Mouse (Mus musculus) MEL (cell line): Measurements from ENCODE around the gene Col2a1. TPM values are rescaled to one million over a fixed set of nuclear protein-coding genes. Genes with fewer than 3 reads are reported as not detected.

ENCODE experiments used
- DNase-seq: peaks from one replicate; pipeline ENCODE4 v3.0.0; 2011; ENCODE audit warnings: low read depth, low spot score
- H3K27ac ChIP-seq: 2 replicates; pipeline ENCODE4 v1.5.1; 2012; ENCODE audit warnings: low read depth, mild to moderate bottlenecking, control low read depth, low read length, moderate library complexity; ENCODE audit not compliant: control insufficient read depth
- H3K27me3 ChIP-seq, 2 experiments: fragments of 150-350 bp in 1 of 2; sonication (generic) in 1 of 2; 2 replicates each; pipeline ENCODE4 v1.6.1; 2012; ENCODE audit warnings: low read length in 2 of 2, mild to moderate bottlenecking in 2 of 2, improper control_type of control experiment in 1 of 2, moderate library complexity in 1 of 2; ENCODE audit not compliant: insufficient read depth in 2 of 2, control insufficient read depth in 1 of 2
- H3K36me3 ChIP-seq, 2 experiments: 2 replicates each; pipeline ENCODE4 v1.6.1; 2012 to 2014; ENCODE audit warnings: low read length in 2 of 2, improper control_type of control experiment in 1 of 2, inconsistent platforms in 1 of 2, mild to moderate bottlenecking in 1 of 2; ENCODE audit not compliant: insufficient read depth in 2 of 2, control insufficient read depth in 1 of 2
- H3K4me1 ChIP-seq, 2 experiments: fragments of 150-350 bp in 1 of 2; sonication (generic) in 1 of 2; 2 replicates each; pipeline ENCODE4 v1.6.1; 2012; ENCODE audit warnings: low read length in 2 of 2, improper control_type of control experiment in 1 of 2, mild to moderate bottlenecking in 1 of 2; ENCODE audit not compliant: insufficient read depth in 2 of 2, control insufficient read depth in 1 of 2
- H3K4me3 ChIP-seq, 2 experiments: fragments of 150-350 bp in 1 of 2; sonication (generic) in 1 of 2; 2 replicates each; pipeline ENCODE4 v1.5.1; 2012; ENCODE audit warnings: low read depth in 2 of 2, low read length in 2 of 2, mild to moderate bottlenecking in 2 of 2, moderate library complexity in 2 of 2, control low read depth in 1 of 2, improper control_type of control experiment in 1 of 2; ENCODE audit not compliant: control insufficient read depth in 1 of 2, insufficient read depth in 1 of 2
- H3K79me2 ChIP-seq: 2 replicates; pipeline ENCODE4 v1.6.1; 2012; ENCODE audit warnings: mild to moderate bottlenecking, low read length, moderate library complexity; ENCODE audit not compliant: control insufficient read depth, poor library complexity, insufficient read depth
- H3K9ac ChIP-seq: 2 replicates; pipeline ENCODE4 v1.6.1; 2012; ENCODE audit warnings: low read depth, mild to moderate bottlenecking, control low read depth, low read length, moderate library complexity; ENCODE audit not compliant: control insufficient read depth, poor library complexity, severe bottlenecking
- H3K9me3 ChIP-seq: fragments of 150-350 bp; sonication (generic); replicated peaks from 2 replicates; pipeline ENCODE4 v1.6.1; 2012; ENCODE audit warnings: mild to moderate bottlenecking, low read length, improper control_type of control experiment, moderate library complexity; ENCODE audit not compliant: insufficient read depth
- BHLHE40 ChIP-seq: IDR thresholded peaks from 2 replicates; pipeline ENCODE4 v1.6.1; 2012; ENCODE audit warnings: low read depth, mild to moderate bottlenecking, inconsistent platforms, low read length, improper control_type of control experiment, borderline replicate concordance
- CTCF ChIP-seq, 3 experiments: IDR thresholded peaks in 2 of 3; conservative IDR thresholded peaks in 1 of 3; 2 replicates each; pipeline ENCODE4 v1.5.1; 2011 to 2012; ENCODE audit warnings: low read length in 3 of 3, low read depth in 2 of 3, mild to moderate bottlenecking in 2 of 3, improper control_type of control experiment in 1 of 3, inconsistent platforms in 1 of 3, mixed read lengths in 1 of 3, moderate library complexity in 1 of 3; ENCODE audit not compliant: control insufficient read depth in 1 of 3, insufficient read depth in 1 of 3, poor library complexity in 1 of 3, severe bottlenecking in 1 of 3
- EP300 ChIP-seq, 2 experiments: IDR thresholded peaks; 2 replicates each; pipeline ENCODE4 v1.6.1; 2011; ENCODE audit warnings: improper control_type of control experiment in 2 of 2, low read length in 2 of 2, low read depth in 1 of 2, mild to moderate bottlenecking in 1 of 2
- ETS1 ChIP-seq: IDR thresholded peaks from 2 replicates; pipeline ENCODE4 v1.6.1; 2012; ENCODE audit warnings: low read depth, mild to moderate bottlenecking, inconsistent platforms, low read length, improper control_type of control experiment, moderate library complexity
- GABPA ChIP-seq: IDR thresholded peaks from 2 replicates; pipeline ENCODE4 v1.6.1; 2012; ENCODE audit warnings: low read depth, mild to moderate bottlenecking, inconsistent platforms, low read length, improper control_type of control experiment, moderate library complexity
- GATA1 ChIP-seq: IDR thresholded peaks from 2 replicates; pipeline ENCODE4 v1.6.1; 2011; ENCODE audit warnings: low read depth, low read length, improper control_type of control experiment
- KAT2A ChIP-seq: conservative IDR thresholded peaks from 2 replicates; pipeline ENCODE4 v1.6.1; 2012; ENCODE audit warnings: low read depth, low read length, improper control_type of control experiment, inconsistent platforms
- MAFK ChIP-seq: IDR thresholded peaks from 2 replicates; pipeline ENCODE4 v1.6.1; 2011; ENCODE audit warnings: low read depth, mild to moderate bottlenecking, low read length, improper control_type of control experiment, borderline replicate concordance
- MAX ChIP-seq: IDR thresholded peaks from 2 replicates; pipeline ENCODE4 v1.6.1; 2011; ENCODE audit warnings: low read length, improper control_type of control experiment
- MAZ ChIP-seq: IDR thresholded peaks from 2 replicates; pipeline ENCODE4 v1.6.1; 2012; ENCODE audit warnings: low read depth, mild to moderate bottlenecking, inconsistent platforms, low read length, improper control_type of control experiment
- MXI1 ChIP-seq: IDR thresholded peaks from 2 replicates; pipeline ENCODE4 v1.6.1; 2011; ENCODE audit warnings: mild to moderate bottlenecking, low read depth, low read length, improper control_type of control experiment
- MYB ChIP-seq: IDR thresholded peaks from 2 replicates; pipeline ENCODE4 v1.6.1; 2011; ENCODE audit warnings: mild to moderate bottlenecking, low read depth, low read length, improper control_type of control experiment
- MYC ChIP-seq: IDR thresholded peaks from 2 replicates; pipeline ENCODE4 v1.6.1; 2011; ENCODE audit warnings: low read depth, mild to moderate bottlenecking, low read length, improper control_type of control experiment, moderate library complexity
- NELFE ChIP-seq: IDR thresholded peaks from 2 replicates; pipeline ENCODE4 v1.6.1; 2011; ENCODE audit warnings: low read depth, low read length, improper control_type of control experiment
- NRF1 ChIP-seq: IDR thresholded peaks from 2 replicates; pipeline ENCODE4 v1.6.1; 2014; ENCODE audit warnings: low read depth, mild to moderate bottlenecking, inconsistent platforms, low read length, improper control_type of control experiment, moderate library complexity; ENCODE audit not compliant: poor library complexity, insufficient read depth, severe bottlenecking
- POLR2A ChIP-seq, 2 experiments: IDR thresholded peaks; 2 replicates each; pipeline ENCODE4 v1.6.1; 2011 to 2012; ENCODE audit warnings: low read length in 2 of 2, mild to moderate bottlenecking in 2 of 2, control low read depth in 1 of 2, improper control_type of control experiment in 1 of 2, low read depth in 1 of 2, moderate library complexity in 1 of 2; ENCODE audit not compliant: control insufficient read depth in 1 of 2, insufficient read depth in 1 of 2, poor library complexity in 1 of 2
- POLR2AphosphoS2 ChIP-seq: IDR thresholded peaks from 2 replicates; pipeline ENCODE4 v1.6.1; 2011; ENCODE audit warnings: low read length, improper control_type of control experiment
- POLR2AphosphoS5 ChIP-seq: IDR thresholded peaks from 2 replicates; pipeline ENCODE4 v1.6.1; 2012; ENCODE audit warnings: low read depth, borderline replicate concordance, mild to moderate bottlenecking, inconsistent platforms, low read length, moderate library complexity, mixed read lengths
- RAD21 ChIP-seq: IDR thresholded peaks from 2 replicates; pipeline ENCODE4 v1.6.1; 2011; ENCODE audit warnings: mild to moderate bottlenecking, low read depth, low read length, improper control_type of control experiment
- RCOR1 ChIP-seq: IDR thresholded peaks from 2 replicates; pipeline ENCODE4 v1.6.1; 2012; ENCODE audit warnings: low read depth, mild to moderate bottlenecking, inconsistent platforms, low read length, improper control_type of control experiment
- SIN3A ChIP-seq: IDR thresholded peaks from 2 replicates; pipeline ENCODE4 v1.6.1; 2012; ENCODE audit warnings: low read length, improper control_type of control experiment, inconsistent platforms
- TAL1 ChIP-seq: IDR thresholded peaks from 2 replicates; pipeline ENCODE4 v1.6.1; 2012; ENCODE audit warnings: mild to moderate bottlenecking, inconsistent platforms, low read length, moderate library complexity, mixed read lengths
- TBP ChIP-seq: IDR thresholded peaks from 2 replicates; pipeline ENCODE4 v1.8.0; 2011; ENCODE audit warnings: low read depth, low read length, improper control_type of control experiment
- TCF12 ChIP-seq: IDR thresholded peaks from 2 replicates; pipeline ENCODE4 v1.6.1; 2014; ENCODE audit warnings: low read depth, mild to moderate bottlenecking, inconsistent platforms, low read length, improper control_type of control experiment, moderate library complexity
- ZC3H11A ChIP-seq: IDR thresholded peaks from 2 replicates; pipeline ENCODE4 v1.6.1; 2012; ENCODE audit warnings: low read depth, mild to moderate bottlenecking, inconsistent platforms, low read length, improper control_type of control experiment
- ZKSCAN1 ChIP-seq: IDR thresholded peaks from 2 replicates; pipeline ENCODE4 v1.6.1; 2012; ENCODE audit warnings: low read depth, mild to moderate bottlenecking, inconsistent platforms, low read length, improper control_type of control experiment, moderate library complexity
- ZMIZ1 ChIP-seq: IDR thresholded peaks from 2 replicates; pipeline ENCODE4 v1.6.1; 2012; ENCODE audit warnings: low read depth, mild to moderate bottlenecking, inconsistent platforms, low read length, improper control_type of control experiment, moderate library complexity
- ZNF384 ChIP-seq: IDR thresholded peaks from 2 replicates; pipeline ENCODE4 v1.6.1; 2012; ENCODE audit warnings: low read depth, mild to moderate bottlenecking, inconsistent platforms, low read length, improper control_type of control experiment
- polyA plus RNA-seq, 2 experiments: library from polyadenylated mRNA; stranded (reverse) in 1 of 2; unstranded in 1 of 2; fragments of >175 nt in 1 of 2; fragments of >200 nt in 1 of 2; gene quantifications; 2 replicates each; pipeline versions ENCODE4 v1.2.1 to v1.2.4; 2012; ENCODE audit warnings: low replicate concordance in 2 of 2, low read depth in 1 of 2; ENCODE audit not compliant: insufficient read length in 2 of 2, insufficient read depth in 1 of 2, missing spikeins in 1 of 2
- total RNA-seq: library from RNA; depleted of rRNA; stranded (reverse); fragments of 300-350 nt; gene quantifications from 2 replicates; pipeline ENCODE4 v1.2.3, GENCODE M21; 2012

The Col2a1 gene
- total and polyA plus RNA-seq, 3 experiments: 0.04 TPM; not detected in 1

- no peaks in the 10 kb centered on the region for H3K27me3 ChIP-seq
- H3K27ac ChIP-seq: no peak overlapping the region
- no peaks in the 10 kb centered on the region for H3K9me3 ChIP-seq
- H3K4me1 ChIP-seq: no peaks in the 10 kb centered on the region
- H3K4me3 ChIP-seq: no peak overlapping the region
- peaks cover 0 to 50% of the 10 kb centered on the region in 2 experiments; a peak in 2 of 4 replicates for H3K36me3 ChIP-seq
- DNase-seq: no peak
- TF ChIP-seq NRF1 (no peak), RCOR1 (no peak), RAD21 (no peak), GABPA (no peak), KAT2A (no peak), NELFE (no peak), POLR2AphosphoS2 (no peak), MYB (no peak), ETS1 (no peak), TBP (no peak), ZNF384 (no peak), BHLHE40 (no peak), MYC (no peak), ZC3H11A (no peak), MAX (no peak), POLR2AphosphoS5 (no peak), MAFK (no peak), CTCF (IDR thresholded peaks at IDR 0.05 in 2 of 3, conservative IDR thresholded peaks at IDR 0.05 in 1 of 3; ENCODE audit: control insufficient read depth in 1 of 3, insufficient read depth in 1 of 3, low read depth in 2 of 3, low read length in 3 of 3, poor library complexity in 1 of 3, severe bottlenecking in 1 of 3) (no peak)
- H3K9ac ChIP-seq: no peak overlapping the region
- H3K79me2 ChIP-seq: no peaks in the 10 kb centered on the region
Observed at GRCm38 (mm10) chr15:98043967-98044366, 39.5 kb upstream of the Col2a1 start.

DNA sequence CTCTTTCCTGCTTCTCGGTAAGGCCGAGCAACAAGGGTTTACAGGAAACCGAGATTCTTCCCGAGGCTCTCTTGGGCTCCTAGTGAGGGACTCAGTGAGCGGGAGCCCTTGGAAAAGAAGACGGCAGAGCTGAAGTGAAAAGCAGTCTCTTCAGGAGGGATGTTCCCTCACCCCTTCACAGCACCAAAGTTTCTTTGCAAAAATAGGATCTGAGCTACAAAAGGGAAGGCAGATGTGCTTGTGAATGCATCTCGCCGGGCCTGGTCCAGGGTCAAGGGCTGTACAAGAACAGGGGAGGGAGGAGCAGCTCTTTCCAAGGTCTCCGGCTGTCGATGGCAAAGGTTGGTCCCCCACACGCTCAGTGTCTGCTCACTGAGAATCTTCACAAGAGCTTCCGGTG lies 38.0 kb upstream of the Col2a1 start:
- Histone ChIP-seq H3K9ac (no peak overlapping the region), H3K36me3 (peaks cover 0 to 45% of the 10 kb centered on the region in 2 experiments; a peak in 2 of 4 replicates), H3K79me2 (no peaks in the 10 kb centered on the region), H3K4me1 (no peaks in the 10 kb centered on the region), H3K9me3 (no peaks in the 10 kb centered on the region), H3K4me3 (no peak overlapping the region), H3K27me3 (no peaks in the 10 kb centered on the region), H3K27ac (no peak overlapping the region)
- DNase-seq: no peak
- TF ChIP-seq GATA1 (no peak), NELFE (no peak), MAX (no peak), EP300 (IDR thresholded peaks at IDR 0.05; ENCODE audit: low read depth in 1 of 2, low read length in 2 of 2) (no peak), BHLHE40 (no peak), CTCF (IDR thresholded peaks at IDR 0.05 in 2 of 3, conservative IDR thresholded peaks at IDR 0.05 in 1 of 3; ENCODE audit: control insufficient read depth in 1 of 3, insufficient read depth in 1 of 3, low read depth in 2 of 3, low read length in 3 of 3, poor library complexity in 1 of 3, severe bottlenecking in 1 of 3) (no peak), MAFK (no peak), SIN3A (no peak), ZKSCAN1 (no peak), GABPA (no peak), TAL1 (no peak), MXI1 (no peak), POLR2A (IDR thresholded peaks at IDR 0.05; ENCODE audit: control insufficient read depth in 1 of 2, insufficient read depth in 1 of 2, low read depth in 1 of 2, low read length in 2 of 2, poor library complexity in 1 of 2) (no peak), POLR2AphosphoS2 (no peak), NRF1 (no peak), MAZ (no peak), ZMIZ1 (no peak), MYC (no peak), TCF12 (no peak), ZC3H11A (no peak)
